Mouse (Mus musculus): Measurements from ENCODE around the gene Tspoap1. TPM values are rescaled to one million over a fixed set of nuclear protein-coding genes. Genes with fewer than 3 reads are reported as not detected.

Gene Tspoap1
- polyA plus RNA-seq, 1 experiment from 2014 or later, result 5.9 TPM

DNA sequence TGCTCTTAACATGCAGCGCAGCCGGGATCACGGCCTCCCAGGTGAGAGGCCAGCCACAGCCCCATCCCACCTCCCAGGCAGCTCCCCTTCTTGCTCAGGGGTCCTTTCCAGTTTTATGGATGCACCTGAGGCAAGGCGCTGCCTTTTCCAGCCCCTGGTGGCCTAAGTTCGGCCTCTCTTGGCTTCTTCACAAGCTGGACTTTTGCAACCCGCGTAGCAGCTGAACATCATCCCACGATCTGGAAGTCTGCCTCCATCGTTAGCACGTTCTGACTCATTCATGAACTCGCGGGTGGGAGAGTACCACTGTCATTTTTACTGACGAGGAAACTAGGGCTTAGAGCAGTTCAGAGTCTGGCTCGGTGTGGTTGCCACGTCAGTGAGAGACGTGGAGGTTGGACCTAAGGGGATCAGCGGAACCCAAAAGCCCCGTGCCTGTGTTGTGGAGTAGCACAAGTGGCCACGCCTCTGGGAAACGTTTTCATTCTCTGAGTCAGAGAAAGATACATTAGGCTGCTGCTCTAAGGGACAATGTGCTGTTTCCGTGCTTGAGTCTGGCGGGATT is 41.5 kb downstream of the Tspoap1 start:
- ATAC-seq, result no peak
- WGBS (ENCODE audit: insufficient replicate concordance), result 70% methylated on average over 22 of the region's 22 CpGs
- H3K36me3 ChIP-seq, result no peaks in the 10 kb centered on the region
- H3K4me2 ChIP-seq, result no peak overlapping the region
- H3K4me3 ChIP-seq, result no peak overlapping the region
- H3K9me3 ChIP-seq (replicated peaks), result no peaks in the 10 kb centered on the region
- peaks cover 6% of the 10 kb centered on the region; the same call in 1 of the 2 replicates for H3K27me3 ChIP-seq (replicated peaks)
- no peaks in the 10 kb centered on the region for H3K4me1 ChIP-seq
- H3K27ac ChIP-seq, result no peak overlapping the region
- H3K9ac ChIP-seq, result no peak overlapping the region

DNA sequence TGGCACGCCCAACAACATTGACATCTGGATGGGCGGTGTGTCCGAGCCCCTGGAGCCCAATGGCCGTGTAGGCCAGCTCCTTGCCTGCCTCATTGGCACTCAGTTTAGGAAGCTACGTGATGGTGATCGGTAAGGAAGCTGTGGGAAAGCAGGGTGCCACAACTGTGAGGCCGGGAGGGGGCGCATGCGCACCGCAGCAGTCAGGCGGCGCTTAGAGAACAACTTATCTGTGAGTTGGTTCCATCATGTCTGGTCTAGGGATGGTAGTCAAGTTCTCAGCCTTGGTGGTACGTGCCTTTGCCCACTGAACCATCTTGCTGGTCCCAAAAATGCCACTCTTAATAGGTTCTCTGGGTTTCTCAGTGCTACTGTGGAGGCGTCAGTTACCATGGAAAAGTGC is 42.3 kb downstream of the Tspoap1 start:
- no peak overlapping the region for H3K4me3 ChIP-seq
- H3K4me1 ChIP-seq, result no peaks in the 10 kb centered on the region
- no peaks in the 10 kb centered on the region for H3K9me3 ChIP-seq (replicated peaks)
- no peak overlapping the region for H3K27ac ChIP-seq
- no peak overlapping the region for H3K9ac ChIP-seq
- H3K36me3 ChIP-seq, result no peaks in the 10 kb centered on the region
- H3K27me3 ChIP-seq (replicated peaks), result no peaks in the 10 kb centered on the region
- no peak overlapping the region for H3K4me2 ChIP-seq
- ATAC-seq, result no peak
- WGBS (ENCODE audit: insufficient replicate concordance), result 57% methylated on average over 14 of the region's 14 CpGs

DNA sequence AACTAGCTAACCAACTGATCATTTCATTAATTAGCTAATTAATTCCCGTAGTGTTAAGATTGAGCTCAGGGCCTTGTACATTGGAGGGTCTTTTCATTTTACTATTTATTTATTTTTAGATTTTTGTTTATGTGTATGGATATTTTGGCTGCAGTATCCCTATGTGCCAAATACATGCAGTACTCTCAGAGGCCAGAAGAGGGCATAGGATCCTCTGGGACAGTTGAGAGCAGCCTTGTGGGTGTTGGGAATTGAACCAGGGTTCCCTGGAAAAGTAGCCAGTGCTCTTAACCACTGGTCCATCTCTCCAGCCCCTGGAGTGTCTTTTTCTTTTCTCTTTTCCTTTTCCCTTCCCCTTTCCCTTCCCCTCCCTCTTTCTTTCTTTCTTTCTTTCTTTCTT is 45.1 kb downstream of the Tspoap1 start:
- Histone ChIP-seq H3K4me1 (no peaks in the 10 kb centered on the region), H3K9me3 (replicated peaks) (no peaks in the 10 kb centered on the region), H3K27me3 (replicated peaks) (no peaks in the 10 kb centered on the region; the same call in 1 of the 2 replicates), H3K4me3 (no peak overlapping the region), H3K9ac (no peak overlapping the region), H3K4me2 (no peak overlapping the region), H3K36me3 (no peaks in the 10 kb centered on the region), H3K27ac (no peak overlapping the region)
- 46% methylated on average over 1 of the region's 1 CpGs for WGBS (ENCODE audit: insufficient replicate concordance)
- ATAC-seq, result no peak

DNA sequence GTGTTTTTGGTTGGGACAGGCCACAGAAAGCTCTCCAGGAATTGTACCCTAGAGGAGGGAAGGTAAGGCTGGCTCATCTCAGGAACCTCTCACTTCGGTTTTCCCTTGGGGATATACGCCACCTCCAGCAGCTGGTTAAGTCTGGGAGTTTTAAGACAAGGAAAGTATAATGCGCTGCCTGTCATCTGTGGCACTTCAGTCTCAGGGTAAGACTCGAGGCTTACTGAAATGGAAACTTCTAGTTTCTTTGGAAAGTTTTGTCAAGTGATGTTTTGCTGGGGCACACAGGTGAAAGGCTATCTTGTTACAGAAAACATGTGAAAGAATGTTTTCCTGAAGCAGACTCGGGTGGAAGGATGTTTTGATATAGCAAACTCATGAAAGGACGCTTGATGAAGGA is 47.1 kb downstream of the Tspoap1 start:
- ATAC-seq, result no peak

DNA sequence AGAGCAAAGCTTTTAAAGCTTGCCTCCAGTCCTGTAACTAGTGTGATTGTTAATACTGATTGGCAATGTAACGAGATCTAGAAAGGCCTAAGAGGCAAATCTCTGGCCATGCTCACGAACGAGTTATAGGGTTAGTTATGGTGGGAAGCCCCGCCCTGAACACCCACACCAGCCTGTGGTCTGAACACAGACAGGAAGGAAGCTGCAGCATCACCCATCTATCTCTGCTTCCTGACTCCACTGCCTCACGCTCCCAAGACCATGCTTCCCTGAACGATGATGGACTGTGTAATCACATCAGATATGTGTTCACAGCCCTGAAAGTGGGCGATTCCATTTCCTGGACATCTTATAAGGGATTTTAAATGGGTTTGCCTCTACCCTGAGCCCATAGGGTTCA is 47.9 kb downstream of the Tspoap1 start:
- 19% methylated on average over 7 of the region's 7 CpGs for WGBS (ENCODE audit: insufficient replicate concordance)
- H3K27me3 ChIP-seq (replicated peaks), result no peaks in the 10 kb centered on the region; the same call in 1 of the 2 replicates

More for the DNA sequence above, 47.1 kb downstream of the Tspoap1 start:
- Histone ChIP-seq H3K27me3 (replicated peaks) (no peaks in the 10 kb centered on the region; the same call in 1 of the 2 replicates), H3K4me1 (no peaks in the 10 kb centered on the region), H3K9me3 (replicated peaks) (no peaks in the 10 kb centered on the region), H3K27ac (no peak overlapping the region), H3K4me2 (no peak overlapping the region), H3K4me3 (no peak overlapping the region), H3K9ac (no peak overlapping the region), H3K36me3 (no peaks in the 10 kb centered on the region)
- 63% methylated on average over 6 of the region's 6 CpGs for WGBS (ENCODE audit: insufficient replicate concordance)

DNA sequence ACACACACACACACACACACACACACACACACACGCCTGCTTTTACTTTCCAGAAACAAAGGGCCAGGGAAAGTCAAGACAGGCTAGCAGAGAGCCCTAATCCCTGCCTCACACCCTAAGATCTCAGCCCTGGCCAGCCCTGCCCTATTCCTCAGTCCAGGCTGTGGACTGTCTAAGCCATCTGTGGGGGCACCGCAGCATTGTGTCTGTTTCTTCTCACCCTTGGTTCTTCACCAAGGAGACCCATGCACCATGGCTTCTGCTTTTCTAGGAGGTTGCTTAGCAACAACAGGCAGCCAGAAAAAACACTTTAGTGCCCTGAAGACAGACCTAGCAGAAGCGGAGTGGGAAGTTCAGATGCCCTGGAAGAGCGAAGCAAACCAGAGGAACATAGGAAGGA is 51.1 kb downstream of the Tspoap1 start:
- no peak for ATAC-seq
- H3K4me3 ChIP-seq, result no peak overlapping the region
- H3K4me2 ChIP-seq, result no peak overlapping the region
- H3K4me1 ChIP-seq, result no peaks in the 10 kb centered on the region
- 34% methylated on average over 4 of the region's 4 CpGs for whole genome bisulfite sequencing (ENCODE audit: insufficient replicate concordance)
- no peak overlapping the region for H3K27ac ChIP-seq
- no peaks in the 10 kb centered on the region for H3K36me3 ChIP-seq
- H3K9ac ChIP-seq, result no peak overlapping the region
- no peaks in the 10 kb centered on the region for H3K9me3 ChIP-seq (replicated peaks)
- peaks cover 10% of the 10 kb centered on the region for H3K27me3 ChIP-seq (replicated peaks)

More for the DNA sequence above, 47.9 kb downstream of the Tspoap1 start:
- ATAC-seq, result no peak
- Histone ChIP-seq H3K4me3 (no peak overlapping the region), H3K4me1 (no peaks in the 10 kb centered on the region), H3K27ac (no peak overlapping the region), H3K9ac (no peak overlapping the region), H3K9me3 (replicated peaks) (no peaks in the 10 kb centered on the region), H3K36me3 (no peaks in the 10 kb centered on the region), H3K4me2 (no peak overlapping the region)

DNA sequence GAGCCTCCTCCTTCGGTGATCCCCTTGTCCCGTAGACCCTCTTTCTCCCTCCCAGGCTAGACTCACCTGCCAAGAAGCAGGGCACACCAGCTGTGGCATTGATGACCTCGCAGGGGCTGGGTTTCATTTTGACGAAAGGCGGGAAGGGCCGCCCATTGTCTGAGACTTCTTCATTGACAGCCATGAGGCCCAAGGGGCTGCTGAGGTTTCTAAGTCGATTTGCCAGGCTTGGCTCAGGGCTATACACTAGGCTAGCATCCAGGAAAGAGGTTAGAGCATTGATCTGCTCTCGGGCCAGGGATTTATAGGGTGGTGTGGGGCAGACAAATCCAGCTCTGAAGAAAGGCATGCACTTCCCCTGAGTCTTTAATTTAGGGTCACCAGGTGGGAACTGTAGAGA is 54.5 kb downstream of the Tspoap1 start:
- Histone ChIP-seq H3K27ac (no peak overlapping the region), H3K9me3 (replicated peaks) (no peaks in the 10 kb centered on the region), H3K4me3 (no peak overlapping the region), H3K27me3 (replicated peaks) (peaks cover 30% of the 10 kb centered on the region), H3K4me1 (peaks cover 4% of the 10 kb centered on the region; the same call in 1 of the 2 replicates), H3K9ac (no peak overlapping the region), H3K4me2 (no peak overlapping the region), H3K36me3 (no peaks in the 10 kb centered on the region)
- 65% methylated on average over 8 of the region's 8 CpGs for WGBS (ENCODE audit: insufficient replicate concordance)
- no peak for ATAC-seq

DNA sequence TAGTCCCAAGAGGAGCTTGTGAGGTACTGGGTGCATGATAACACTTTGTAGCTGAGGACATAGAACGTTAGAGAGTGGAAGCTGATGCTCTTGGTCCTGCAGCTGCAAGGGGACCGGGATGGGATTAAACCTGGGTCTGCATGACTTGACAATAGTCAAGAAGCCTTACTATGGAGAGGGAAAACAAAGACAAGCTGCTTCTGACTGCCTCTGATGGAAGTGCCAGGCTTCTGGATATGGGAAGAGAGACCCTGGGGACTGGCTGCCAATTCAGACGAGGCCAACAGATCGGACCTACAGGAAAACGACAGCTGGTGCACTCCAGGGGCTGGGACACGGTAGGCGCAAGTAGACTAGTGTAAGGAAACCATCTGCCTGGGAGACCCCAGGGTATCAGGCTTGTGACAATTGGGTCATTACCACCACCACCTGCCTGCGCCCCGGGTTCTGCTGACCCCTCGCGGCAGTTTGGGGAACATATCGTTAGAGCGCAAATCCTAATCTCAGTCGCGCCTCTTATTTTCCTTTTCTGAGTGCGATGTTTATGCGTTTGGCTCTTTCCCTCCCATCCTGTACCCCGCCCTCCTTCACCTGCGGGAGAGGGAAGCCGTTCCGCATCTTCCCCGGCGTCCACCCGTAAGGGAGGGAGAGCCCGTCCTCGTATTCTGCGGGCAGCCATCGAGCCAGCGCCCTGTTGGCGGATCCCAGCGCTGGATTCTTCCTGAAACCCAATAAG is 56.5 kb downstream of the Tspoap1 start:
- H3K4me2 ChIP-seq, result peak overlapping the region; percentile 61
- peaks cover 4% of the 10 kb centered on the region; the same call in 1 of the 2 replicates for H3K4me1 ChIP-seq
- no peaks in the 10 kb centered on the region for H3K9me3 ChIP-seq (replicated peaks)
- no peak overlapping the region for H3K27ac ChIP-seq
- no peak overlapping the region for H3K9ac ChIP-seq
- peaks cover 35% of the 10 kb centered on the region for H3K27me3 ChIP-seq (replicated peaks)
- ATAC-seq, result no peak
- H3K36me3 ChIP-seq, result no peaks in the 10 kb centered on the region
- peak overlapping the region; percentile 34; the same call in 1 of the 2 replicates for H3K4me3 ChIP-seq
- 4% methylated on average over 31 of the region's 31 CpGs for WGBS (ENCODE audit: insufficient replicate concordance)

DNA sequence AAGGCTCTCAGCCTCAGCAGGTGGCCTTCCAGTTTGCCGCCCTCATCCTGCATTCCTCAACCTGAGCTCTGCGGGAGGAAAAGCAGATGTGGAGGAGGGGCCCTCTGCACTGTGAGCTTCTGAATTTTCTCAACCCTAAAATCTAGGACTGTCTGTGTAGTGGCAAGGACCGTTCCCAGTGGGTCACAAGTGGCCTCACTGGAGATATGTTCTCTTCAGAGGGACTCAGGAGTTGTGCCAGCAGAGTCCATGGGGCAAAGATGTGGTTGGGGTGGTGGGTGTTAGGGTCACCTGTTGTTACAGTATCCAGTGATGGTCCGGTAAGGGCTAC is 57.1 kb downstream of the Tspoap1 start:
- peaks cover 39% of the 10 kb centered on the region for H3K27me3 ChIP-seq (replicated peaks)
- peak overlapping the region; percentile 34; the same call in 1 of the 2 replicates for H3K4me3 ChIP-seq
- H3K4me2 ChIP-seq, result peak overlapping the region; percentile 61
- ATAC-seq, result no peak
- H3K27ac ChIP-seq, result no peak overlapping the region
- peaks cover 4% of the 10 kb centered on the region; the same call in 1 of the 2 replicates for H3K4me1 ChIP-seq
- 35% methylated on average over 4 of the region's 4 CpGs for WGBS (ENCODE audit: insufficient replicate concordance)
- H3K9me3 ChIP-seq (replicated peaks), result no peaks in the 10 kb centered on the region
- H3K36me3 ChIP-seq, result no peaks in the 10 kb centered on the region
- no peak overlapping the region for H3K9ac ChIP-seq

DNA sequence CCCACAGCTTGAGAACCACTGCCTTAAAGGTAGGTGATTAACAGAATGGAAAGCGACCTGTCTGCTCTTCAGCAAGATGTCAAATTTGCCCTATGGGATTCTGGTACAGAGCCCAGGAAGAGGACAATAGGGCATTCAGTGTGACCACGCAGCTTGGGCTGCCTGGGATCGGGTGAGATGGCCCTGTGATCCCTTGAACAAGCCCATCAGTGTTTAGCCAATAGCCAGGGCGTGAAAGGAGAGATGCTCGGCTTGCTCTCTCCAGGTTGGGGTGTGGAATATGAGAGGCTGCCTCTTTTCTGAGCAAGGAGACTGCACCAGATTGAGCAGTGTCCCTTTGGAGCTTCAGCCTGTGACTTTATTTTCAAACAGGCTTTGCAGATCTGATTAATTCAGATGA is 61.2 kb downstream of the Tspoap1 start:
- Histone ChIP-seq H3K9me3 (replicated peaks) (no peaks in the 10 kb centered on the region), H3K4me3 (no peak overlapping the region), H3K9ac (no peak overlapping the region), H3K27me3 (replicated peaks) (peaks cover 48% of the 10 kb centered on the region), H3K36me3 (no peaks in the 10 kb centered on the region), H3K4me2 (no peak overlapping the region), H3K4me1 (peaks cover 4% of the 10 kb centered on the region; the same call in 1 of the 2 replicates), H3K27ac (no peak overlapping the region)
- 64% methylated on average over 5 of the region's 5 CpGs for WGBS (ENCODE audit: insufficient replicate concordance)
- ATAC-seq, result no peak

DNA sequence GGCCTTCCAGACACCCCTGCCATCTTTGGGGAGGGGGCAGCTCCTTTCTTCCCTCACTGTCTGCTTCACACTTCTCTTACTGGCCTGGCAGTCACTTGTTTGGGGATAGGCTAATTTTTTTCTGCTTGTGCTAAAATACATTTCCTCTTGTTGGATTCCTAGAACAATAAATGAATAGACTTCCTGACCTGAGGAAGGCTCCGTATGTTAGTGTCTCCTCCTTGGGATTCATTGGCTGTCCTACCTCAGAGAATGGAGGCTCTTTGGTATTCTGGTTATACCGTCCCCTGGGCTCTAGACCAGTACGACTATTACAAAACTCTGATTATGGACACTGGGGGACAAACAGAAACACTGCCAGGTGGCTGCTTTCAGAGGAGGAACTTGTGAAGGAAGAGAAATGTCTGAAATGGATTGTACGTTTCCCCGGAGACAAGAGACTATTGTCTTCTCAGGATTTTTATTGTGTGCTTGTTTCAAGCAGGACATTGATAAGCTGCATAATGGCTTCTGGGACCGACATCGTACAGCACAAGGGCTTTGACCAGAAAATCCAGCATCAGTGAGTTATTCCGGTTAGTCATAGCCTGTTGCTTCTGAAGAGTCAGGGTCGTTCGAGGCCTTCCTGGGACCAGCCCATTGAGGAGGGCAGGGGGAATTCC is 68.0 kb downstream of the Tspoap1 start, which contains the start of gene Lpo:
Gene Lpo, minus strand, starts transcription at position 51 of the 662 bp plus-strand sequence.
- H3K9ac ChIP-seq, result no peak within 1 kb of the TSS
- no peak within 1 kb of the TSS for H3K27ac ChIP-seq
- no peaks in the 10 kb centered on the region for H3K4me1 ChIP-seq
- H3K4me3 ChIP-seq, result no peak within 1 kb of the TSS
- H3K4me2 ChIP-seq, result no peak within 1 kb of the TSS
- H3K9me3 ChIP-seq (replicated peaks), result no peaks in the 10 kb centered on the region
- H3K36me3 ChIP-seq, result no peaks in the 10 kb centered on the region
- peaks cover 19% of the 10 kb centered on the region for H3K27me3 ChIP-seq (replicated peaks)
- 69% methylated on average over 10 of the region's 10 CpGs for WGBS (ENCODE audit: insufficient replicate concordance)
- no peak for ATAC-seq

All from liver, embryonic 12.5 days (tissue).